Mouse (Mus musculus) hematopoietic stem cell, adult 5-6 weeks (primary cell): Measurements from ENCODE around the gene Mrs2. TPM values are rescaled to one million over a fixed set of nuclear protein-coding genes. Genes with fewer than 3 reads are reported as not detected.
"Not testable (repeated sequence)": the region's sequence is repeated elsewhere in the genome, so short reads cannot be mapped to it uniquely, and the experiment has no call there.

ENCODE experiments used
- ATAC-seq, 2 experiments: fragments of 125-278 bp in 1 of 2; replicated peaks in 1 of 2; 2 replicates each; pipeline ENCODE4 v1.8.0; 2016 to 2017; ENCODE audit warnings: inconsistent platforms in 2 of 2, mild to moderate bottlenecking in 2 of 2, moderate number of reproducible peaks in 2 of 2, low read depth in 1 of 2, moderate TSS enrichment in 1 of 2; ENCODE audit not compliant: low FRiP score in 2 of 2, poor library complexity in 2 of 2, severe bottlenecking in 2 of 2, insufficient read depth in 1 of 2, low TSS enrichment in 1 of 2
- total RNA-seq: library from RNA; stranded (forward); fragments of 172-1452, 232-1000 nt; gene quantifications from 2 replicates; pipeline ENCODE4 v1.2.3, GENCODE M21; 2017

Mrs2 gene
- total RNA-seq, 1 experiment from 2014 or later = 8.3 TPM

DNA sequence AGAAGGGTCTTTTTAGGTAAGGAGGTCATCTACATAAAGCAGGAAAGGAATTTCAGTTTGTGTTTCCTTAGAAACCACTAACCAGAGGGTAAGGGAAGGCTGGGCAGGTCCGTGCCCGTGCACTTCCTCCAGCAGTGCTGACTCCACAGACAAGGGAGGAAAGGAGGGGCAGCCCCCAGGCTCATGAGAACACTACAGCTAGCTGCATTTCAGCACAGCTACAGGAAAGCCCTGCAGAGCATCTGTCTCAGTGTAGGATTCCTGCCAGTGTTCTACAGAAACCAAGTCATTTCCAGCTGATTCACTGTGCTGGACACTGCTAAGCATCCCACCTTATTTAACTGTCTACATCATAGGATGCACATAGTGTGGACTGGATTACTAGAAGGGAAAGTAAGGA lies 27.0 kb downstream of the Mrs2 start:
- peak; percentile 89 to 94 for ATAC-seq

DNA sequence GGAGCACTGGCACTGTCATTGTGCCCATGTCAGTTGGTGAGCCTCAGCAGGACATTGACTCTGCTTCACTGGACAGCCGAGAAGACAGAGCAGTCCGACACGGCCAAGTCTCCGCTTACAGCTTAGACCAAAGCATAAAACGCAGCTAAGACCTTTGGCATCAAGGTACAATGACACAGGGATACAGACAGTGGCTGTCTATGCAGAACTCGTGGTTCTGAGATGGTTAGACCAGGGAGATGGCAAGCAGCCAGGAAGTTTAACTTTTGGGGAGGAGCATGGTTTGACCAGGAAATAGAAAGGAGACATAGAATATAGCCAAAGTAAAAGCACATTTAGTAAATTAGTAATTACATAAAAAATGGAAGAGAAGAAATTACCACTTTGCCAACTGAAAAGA lies 31.2 kb downstream of the Mrs2 start:
- ATAC-seq = no peak

DNA sequence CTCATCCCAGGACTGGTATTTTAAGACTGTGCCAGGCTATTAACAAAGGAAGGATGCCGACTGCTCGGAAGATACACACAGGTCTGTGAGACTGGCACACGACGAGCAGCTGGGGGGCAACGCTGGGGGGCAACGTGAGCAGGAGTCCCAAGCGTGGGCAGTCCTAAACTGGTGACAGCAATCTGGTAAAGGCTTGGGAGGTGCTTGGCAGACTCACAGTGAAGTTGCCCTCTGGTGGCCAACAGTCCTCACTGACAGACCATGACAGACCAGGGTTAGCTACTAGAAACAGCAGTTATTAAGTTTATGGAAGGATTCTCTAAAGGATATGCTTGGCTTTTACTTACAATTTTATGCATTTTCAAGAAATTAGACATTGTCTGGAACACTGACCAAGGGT lies 31.8 kb downstream of the Mrs2 start:
- peak; percentile 67 to 81 for ATAC-seq

DNA sequence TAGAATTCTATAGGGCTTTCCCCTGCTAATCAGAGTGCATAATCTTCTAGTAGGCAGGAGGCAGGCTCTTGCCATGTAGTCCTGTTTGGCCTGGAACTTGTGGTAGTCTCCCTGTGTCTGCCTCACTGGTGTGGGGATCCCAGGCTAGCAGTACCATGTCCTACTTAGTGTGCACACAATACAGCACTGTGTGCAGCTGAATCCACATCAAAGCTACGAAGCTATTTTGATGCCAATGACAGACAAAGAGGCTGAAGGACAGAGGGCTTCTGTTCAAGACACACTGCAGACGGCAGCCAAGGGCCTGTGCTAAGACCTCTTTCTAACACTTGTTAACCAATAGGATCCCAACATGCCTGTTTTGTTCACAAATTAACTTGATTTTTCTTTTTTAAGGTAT lies 34.7 kb downstream of the Mrs2 start:
- ATAC-seq = no peak

DNA sequence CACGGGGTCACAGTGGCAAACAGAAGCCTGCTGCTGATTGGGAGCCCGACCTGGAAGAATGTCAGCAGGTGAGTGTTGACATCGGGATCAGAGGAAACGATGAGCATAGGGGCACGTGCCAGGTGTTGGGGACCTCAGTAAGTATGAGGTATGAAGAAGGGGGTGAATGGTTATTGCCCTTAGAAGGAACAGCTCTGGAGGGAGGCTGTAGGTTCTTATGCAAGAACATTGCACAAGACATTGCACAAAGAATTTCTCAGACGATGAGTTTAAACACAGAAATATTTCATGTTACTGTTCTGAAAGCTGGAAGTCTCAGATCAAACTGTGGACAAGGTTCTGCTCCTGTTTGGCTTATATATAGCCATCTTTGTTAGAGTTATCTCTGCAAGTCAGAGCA lies 39.1 kb downstream of the Mrs2 start:
- peak in 1 of 2 experiments; percentile 19; a peak in 1 of 4 replicates for ATAC-seq

DNA sequence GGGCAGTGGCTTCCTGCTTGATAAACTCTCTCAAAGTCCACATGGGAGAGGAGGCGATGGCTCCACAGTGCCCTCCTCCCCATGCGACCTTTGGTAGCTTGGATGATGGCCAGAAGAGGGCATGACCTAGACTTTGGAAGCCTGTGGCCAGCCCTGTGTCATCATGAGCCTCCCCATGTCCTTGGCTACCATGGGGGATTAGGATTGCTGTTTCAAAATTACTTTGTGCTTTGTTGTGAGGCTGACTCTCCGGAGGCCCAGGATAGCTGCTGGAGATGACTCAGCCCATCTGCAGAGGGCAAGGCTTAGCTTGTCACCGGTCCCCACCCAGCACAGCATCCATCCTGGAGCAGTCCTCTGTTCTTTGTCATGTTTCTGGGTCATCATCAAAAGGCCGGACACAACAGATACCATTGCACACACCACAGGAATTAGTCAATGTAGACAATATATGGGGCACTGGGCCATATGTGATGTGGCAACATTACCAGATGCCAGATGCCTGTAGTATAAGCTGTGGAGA lies 42.3 kb downstream of the Mrs2 start:
- ATAC-seq = no peak; a peak in 1 of 4 replicates

DNA sequence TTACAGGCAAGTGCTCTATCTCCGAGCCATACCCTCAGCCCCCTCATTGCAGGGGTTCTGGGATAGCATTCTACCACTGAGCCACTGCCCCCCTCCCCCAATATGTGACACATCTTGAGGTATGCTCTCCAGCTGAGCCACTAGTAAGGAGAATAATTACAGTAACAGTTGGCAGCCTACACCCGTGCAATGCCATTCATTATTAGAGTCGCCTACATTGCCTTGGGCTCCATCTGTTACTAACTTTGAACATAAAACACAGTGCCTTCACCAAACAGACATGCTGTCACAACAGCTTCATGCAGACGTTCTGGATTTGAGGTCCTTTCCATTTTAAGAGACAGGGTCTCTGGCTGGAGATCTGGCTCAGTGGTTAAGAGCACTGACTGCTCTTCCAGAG lies 43.8 kb downstream of the Mrs2 start:
- ATAC-seq = no peak

DNA sequence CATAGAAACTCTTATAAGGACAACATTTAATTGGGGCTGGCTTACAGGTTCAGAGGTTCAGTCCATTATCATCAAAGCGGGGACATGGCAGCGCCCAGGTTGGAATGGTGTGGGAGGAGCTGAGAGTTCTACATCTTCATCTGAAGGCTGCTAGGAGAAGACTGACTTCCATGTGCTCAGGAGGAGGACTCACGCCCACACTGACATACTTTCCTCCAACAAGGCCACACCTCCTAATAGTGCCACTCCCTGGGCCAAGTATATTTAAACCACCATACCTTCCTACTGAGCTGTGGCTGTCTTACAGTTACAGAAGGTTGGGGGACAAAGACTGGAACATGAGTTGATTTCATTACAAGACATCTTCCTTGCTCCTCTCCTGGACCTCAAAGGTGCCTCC lies 48.4 kb downstream of the Mrs2 start:
- ATAC-seq = not testable (repeated sequence)

DNA sequence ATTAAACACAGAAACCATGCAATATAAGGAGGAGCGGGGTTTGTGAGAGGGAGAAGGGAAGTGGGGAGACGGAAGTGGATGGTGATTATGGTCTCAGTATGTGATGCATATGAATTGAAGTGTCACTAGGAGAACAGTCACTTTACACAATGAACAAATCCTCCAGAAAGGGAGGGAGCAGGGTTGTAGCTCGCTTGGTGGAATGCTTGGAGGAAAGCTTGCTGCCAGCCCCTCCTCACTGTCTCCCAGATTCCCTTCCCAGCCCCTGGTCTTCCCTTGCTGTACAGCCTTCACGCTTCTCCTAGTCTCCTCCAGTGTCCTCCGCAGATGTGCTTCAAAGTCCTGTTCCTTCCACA lies 54.4 kb downstream of the Mrs2 start:
- ATAC-seq = peak; percentile 67 to 74; a peak in 3 of 4 replicates

DNA sequence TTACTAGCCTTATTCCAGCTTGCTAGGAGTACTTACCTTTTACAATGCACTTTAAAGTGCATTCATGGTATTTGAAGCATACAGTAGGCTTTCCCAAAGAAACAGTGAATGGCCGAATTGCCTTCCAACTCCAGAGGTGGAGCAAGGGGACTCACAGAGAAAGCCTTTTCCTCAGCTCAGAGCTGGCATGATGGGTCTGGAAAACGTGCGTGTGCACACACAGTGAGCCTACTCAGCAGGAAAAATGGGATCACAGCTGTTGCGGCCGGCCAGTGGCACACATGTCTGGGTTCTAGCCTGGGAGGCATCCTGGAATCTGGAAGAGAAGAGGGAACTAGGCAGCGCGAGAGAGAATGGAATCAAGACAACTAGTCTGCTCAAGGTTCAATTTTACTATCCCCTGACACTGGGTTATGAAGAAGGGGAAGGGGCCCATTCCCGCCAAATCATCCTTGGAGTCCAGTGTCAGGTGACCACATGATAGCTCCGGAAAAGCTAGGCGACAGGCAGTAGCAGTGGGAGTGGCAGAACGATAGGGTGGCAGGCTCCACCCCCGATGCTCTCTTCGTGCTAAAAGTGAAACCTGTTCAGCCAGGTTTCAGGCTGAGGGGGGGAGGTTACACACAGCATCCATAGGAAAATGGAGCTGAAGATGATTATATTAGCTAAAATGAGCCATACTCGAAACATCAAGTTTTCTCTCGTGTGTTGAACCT lies 54.9 kb downstream of the Mrs2 start:
- peak; percentile 55 to 67; a peak in 3 of 4 replicates for ATAC-seq

DNA sequence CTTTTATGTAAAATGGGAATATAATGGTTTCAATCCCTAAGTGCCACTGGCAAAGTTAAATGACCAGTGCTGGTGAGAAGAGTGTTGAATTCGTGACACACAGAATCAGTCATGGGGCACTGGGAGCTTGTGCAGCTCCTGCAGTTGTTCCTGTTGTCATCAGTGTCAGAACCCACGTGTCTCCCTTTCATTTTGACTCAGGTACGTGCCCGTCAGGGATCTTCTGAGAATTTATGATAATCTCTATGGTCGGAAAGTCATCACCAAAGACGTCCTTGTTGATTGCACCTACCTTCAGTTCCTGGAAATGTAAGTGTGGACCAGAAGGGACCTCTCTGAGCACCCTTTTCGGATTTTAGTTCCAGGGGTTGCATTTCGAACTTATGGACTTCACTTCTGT lies 58.1 kb downstream of the Mrs2 start:
- ATAC-seq = no peak

DNA sequence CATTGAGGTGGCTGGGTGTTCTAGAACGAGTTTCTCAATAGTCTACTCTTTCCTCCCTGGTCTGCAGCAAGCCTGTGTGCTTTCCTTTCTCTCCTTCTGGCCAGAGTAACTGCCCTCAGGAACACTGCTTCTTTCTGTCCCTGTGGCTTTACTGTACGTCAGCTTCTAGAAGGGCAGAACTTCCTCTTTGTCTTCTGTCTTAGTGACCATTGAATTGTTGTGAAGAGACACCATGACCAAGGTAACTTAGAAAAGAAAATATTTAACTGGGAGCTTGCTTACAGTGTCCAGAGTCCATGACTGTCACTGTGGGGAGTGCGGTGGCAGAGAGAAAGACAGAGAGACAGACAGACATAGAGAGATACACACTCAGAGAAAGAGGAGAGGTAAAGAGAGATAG lies 60.1 kb downstream of the Mrs2 start:
- ATAC-seq = no peak; a peak in 1 of 4 replicates

DNA sequence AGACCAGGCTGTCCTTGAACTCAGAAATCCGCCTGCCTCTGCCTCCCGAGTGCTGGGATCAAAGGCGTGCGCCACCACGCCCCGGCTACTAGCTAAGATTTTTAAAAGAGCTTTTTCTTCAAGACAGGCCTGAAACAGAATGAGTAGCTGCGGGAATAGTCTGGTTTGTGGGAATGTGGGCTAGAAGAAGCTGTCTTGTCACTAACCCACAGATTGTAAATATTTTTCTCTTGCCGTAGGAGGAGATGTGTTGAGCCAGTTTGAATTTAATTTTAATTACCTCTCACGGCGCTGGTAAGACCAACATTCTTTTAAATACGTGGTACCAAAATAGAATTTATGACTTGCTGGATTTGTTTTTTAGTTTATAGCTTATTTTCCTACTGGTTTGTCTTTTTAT lies 61.5 kb downstream of the Mrs2 start:
- no peak for ATAC-seq

DNA sequence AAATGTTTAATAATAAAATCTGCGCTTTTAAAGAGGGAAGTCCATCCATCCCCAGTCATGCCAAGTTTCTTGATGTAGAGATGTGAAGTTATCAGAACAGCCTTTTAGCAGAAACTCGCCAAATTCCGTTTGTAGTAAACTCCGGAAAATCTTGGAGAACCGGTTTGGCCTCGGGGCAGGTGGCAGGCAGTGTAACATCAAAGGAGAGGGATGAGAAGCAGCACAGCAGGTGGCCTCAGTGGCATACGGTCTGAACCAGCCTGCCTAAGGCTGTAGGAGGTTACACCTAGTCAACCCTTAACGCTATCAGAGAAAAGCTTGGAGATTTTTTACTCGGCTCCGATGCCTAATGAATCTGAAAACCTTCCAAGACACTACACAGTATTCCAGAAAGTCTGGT lies 64.7 kb downstream of the Mrs2 start:
- ATAC-seq = no peak

DNA sequence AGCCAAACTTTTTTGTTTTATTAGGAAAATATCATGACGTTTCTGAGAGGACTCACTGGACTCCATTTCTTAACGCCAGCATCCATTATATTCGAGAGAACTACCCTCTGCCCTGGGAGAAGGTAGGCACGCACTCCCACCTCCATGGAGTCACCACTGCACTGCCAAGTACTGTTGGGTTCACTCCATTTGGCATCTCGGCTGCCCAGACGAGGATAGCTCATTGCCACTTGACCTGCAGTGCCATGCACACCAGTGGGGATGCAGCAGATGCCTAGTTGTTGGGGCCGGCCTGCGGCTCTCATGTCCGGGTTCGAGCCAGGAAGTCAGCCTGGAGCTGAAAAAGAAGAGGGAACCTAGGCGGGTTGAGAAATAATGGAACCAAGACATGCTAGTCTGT lies 65.1 kb downstream of the Mrs2 start:
- no peak for ATAC-seq

DNA sequence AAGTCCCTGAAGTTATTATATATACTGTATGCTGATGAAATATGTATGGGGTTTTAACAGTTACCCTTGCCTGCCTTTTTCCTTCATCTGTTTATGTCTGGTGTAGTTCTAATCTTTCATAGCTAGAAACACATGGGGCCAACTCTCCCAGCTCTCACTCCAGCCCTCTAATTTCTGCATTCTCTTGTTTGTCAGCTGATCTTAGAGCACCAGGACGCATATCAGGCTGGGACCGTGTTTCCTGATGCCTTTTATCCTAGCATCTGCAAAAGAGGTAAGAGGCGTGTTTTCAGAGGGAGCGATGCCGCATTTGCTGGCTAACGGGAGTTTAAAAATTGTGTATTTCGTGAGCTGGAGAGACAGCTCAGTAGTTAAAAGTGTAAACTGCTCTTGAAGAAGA lies 67.5 kb downstream of the Mrs2 start:
- ATAC-seq = no peak

DNA sequence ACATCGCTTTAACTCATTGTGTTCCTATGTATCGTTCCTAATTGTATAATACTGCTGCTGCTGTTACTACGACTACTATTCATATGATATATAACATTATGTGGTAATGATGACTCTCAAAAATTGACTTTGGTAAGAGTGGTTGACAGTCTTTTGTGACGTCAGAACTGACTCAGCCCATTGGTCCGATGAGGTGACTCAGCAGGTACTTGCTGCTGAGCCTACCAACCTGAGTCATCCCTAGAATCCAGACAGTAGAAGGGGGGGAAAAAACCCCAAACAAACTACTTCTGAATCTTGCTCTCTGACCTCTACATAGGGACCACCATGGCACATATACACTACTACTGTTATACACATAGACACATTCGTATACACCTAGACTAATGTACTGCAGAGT lies 71.3 kb downstream of the Mrs2 start:
- no peak for ATAC-seq

DNA sequence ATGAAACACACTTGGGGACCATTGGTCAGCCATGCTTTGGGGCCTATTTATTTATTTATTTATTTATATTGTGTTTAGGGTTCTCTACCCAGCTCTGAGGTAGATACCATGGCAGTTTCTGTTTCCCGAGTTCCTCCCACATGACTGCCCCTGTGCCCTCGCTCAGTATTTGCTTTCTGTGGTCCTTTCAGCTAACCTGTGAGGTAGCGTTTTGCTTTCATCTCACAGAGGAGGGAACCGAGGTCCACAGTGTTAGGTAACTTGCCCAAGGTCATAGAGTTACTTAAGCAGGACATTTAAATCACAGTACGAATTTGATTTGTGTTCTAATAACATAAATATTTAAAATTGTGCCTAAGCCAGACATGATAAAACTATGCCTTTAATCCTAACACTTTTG lies 73.0 kb downstream of the Mrs2 start:
- no peak for ATAC-seq

DNA sequence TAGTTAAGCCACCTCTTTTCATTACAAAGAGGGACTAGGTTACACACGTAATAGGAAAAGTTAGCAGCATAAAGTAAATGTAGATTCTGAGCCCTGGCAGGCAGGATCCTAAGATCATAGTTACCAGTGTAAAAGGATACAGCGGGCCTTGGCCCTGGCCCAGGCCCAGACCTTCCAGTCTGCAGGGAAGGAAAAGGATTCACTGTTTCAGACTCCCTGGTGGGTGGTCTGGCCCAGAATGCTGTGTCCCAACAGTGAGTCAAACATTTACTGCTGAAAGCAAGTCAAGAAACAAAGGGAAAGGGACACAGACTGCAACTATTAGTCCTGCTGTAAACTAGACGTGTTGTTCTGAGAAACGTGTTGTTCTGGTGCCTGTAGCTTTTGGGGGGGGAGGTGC lies 74.6 kb downstream of the Mrs2 start:
- no peak for ATAC-seq
